Mouse (Mus musculus): Measurements from ENCODE around the gene Efcab6. TPM values are rescaled to one million over a fixed set of nuclear protein-coding genes. Genes with fewer than 3 reads are reported as not detected.

The Efcab6 gene
- polyA plus RNA-seq, 2 experiments = not detected

GRCm38 (mm10) chr15:83884291-83884690, 180.9 kb downstream of the Efcab6 start:
- Histone ChIP-seq H3K36me3 (replicated peaks; ENCODE audit: control insufficient read depth, insufficient read depth, low read depth) (no peaks in the 10 kb centered on the region), H3K27ac (no peak overlapping the region), H3K9me3 (ENCODE audit: control insufficient read depth, low read length) (no peaks in the 10 kb centered on the region), H3K4me2 (ENCODE audit: low read depth) (no peak overlapping the region), H3K27me3 (ENCODE audit: control insufficient read depth, insufficient read depth, low read length) (no peaks in the 10 kb centered on the region), H3K4me1 (replicated peaks; ENCODE audit: control insufficient read depth in 2 of 2, insufficient read depth in 2 of 2, low read length in 1 of 2) (no peaks in the 10 kb centered on the region), H3K9ac (replicated peaks) (no peak overlapping the region), H3K4me3 (ENCODE audit: insufficient read depth in 1 of 2, low read depth in 2 of 2, low read length in 2 of 2) (no peak overlapping the region)
- ATAC-seq (ENCODE audit: insufficient read depth) (no peak), DNase-seq (ENCODE audit: low read depth in 3 of 3, low spot score in 3 of 3) (no peak)
- TF ChIP-seq EP300 (IDR thresholded peaks at IDR 0.05; ENCODE audit: low read depth) (no peak), CTCF (IDR thresholded peaks at IDR 0.05; ENCODE audit: low read depth) (no peak)
- WGBS (ENCODE audit: insufficient replicate concordance) = 70% methylated on average over 9 of the region's 9 CpGs

GRCm38 (mm10) chr15:83883821-83884220, 181.4 kb downstream of the Efcab6 start:
- Histone ChIP-seq H3K4me3 (ENCODE audit: insufficient read depth in 1 of 2, low read depth in 2 of 2, low read length in 2 of 2) (no peak overlapping the region), H3K27me3 (ENCODE audit: control insufficient read depth, insufficient read depth, low read length) (no peaks in the 10 kb centered on the region), H3K9ac (replicated peaks) (no peak overlapping the region), H3K36me3 (replicated peaks; ENCODE audit: control insufficient read depth, insufficient read depth, low read depth) (no peaks in the 10 kb centered on the region), H3K9me3 (ENCODE audit: control insufficient read depth, low read length) (no peaks in the 10 kb centered on the region), H3K27ac (no peak overlapping the region), H3K4me2 (ENCODE audit: low read depth) (no peak overlapping the region), H3K4me1 (replicated peaks; ENCODE audit: control insufficient read depth in 2 of 2, insufficient read depth in 2 of 2, low read length in 1 of 2) (no peaks in the 10 kb centered on the region)
- WGBS (ENCODE audit: insufficient replicate concordance) = 62% methylated on average over 8 of the region's 8 CpGs
- no peak for TF ChIP-seq CTCF (IDR thresholded peaks at IDR 0.05; ENCODE audit: low read depth)
- no peak for TF ChIP-seq EP300 (IDR thresholded peaks at IDR 0.05; ENCODE audit: low read depth)
- ATAC-seq (ENCODE audit: insufficient read depth) = no peak
- no peak for DNase-seq (ENCODE audit: low read depth in 3 of 3, low spot score in 3 of 3)

- Histone ChIP-seq H3K27me3 (ENCODE audit: control insufficient read depth, insufficient read depth, low read length) (no peaks in the 10 kb centered on the region), H3K36me3 (replicated peaks; ENCODE audit: control insufficient read depth, insufficient read depth, low read depth) (no peaks in the 10 kb centered on the region), H3K9ac (replicated peaks) (no peak overlapping the region), H3K9me3 (ENCODE audit: control insufficient read depth, low read length) (no peaks in the 10 kb centered on the region), H3K27ac (no peak overlapping the region), H3K4me3 (ENCODE audit: insufficient read depth in 1 of 2, low read depth in 2 of 2, low read length in 2 of 2) (no peak overlapping the region), H3K4me1 (replicated peaks; ENCODE audit: control insufficient read depth in 2 of 2, insufficient read depth in 2 of 2, low read length in 1 of 2) (no peaks in the 10 kb centered on the region), H3K4me2 (ENCODE audit: low read depth) (no peak overlapping the region)
- DNase-seq (ENCODE audit: low read depth in 3 of 3, low spot score in 3 of 3) (no peak), ATAC-seq (ENCODE audit: insufficient read depth) (no peak)
- 22% methylated on average over 5 of the region's 5 CpGs for WGBS (ENCODE audit: insufficient replicate concordance)
- TF ChIP-seq EP300 (IDR thresholded peaks at IDR 0.05; ENCODE audit: low read depth) = no peak
- no peak for TF ChIP-seq CTCF (IDR thresholded peaks at IDR 0.05; ENCODE audit: low read depth)
These were observed 185.3 kb downstream of the Efcab6 start for GRCm38 (mm10) chr15:83879845-83880244.

GRCm38 (mm10) chr15:83877898-83878297, 187.3 kb downstream of the Efcab6 start:
- ATAC-seq (ENCODE audit: insufficient read depth) = no peak
- H3K27me3 ChIP-seq (ENCODE audit: control insufficient read depth, insufficient read depth, low read length) = no peaks in the 10 kb centered on the region
- no peak overlapping the region for H3K4me3 ChIP-seq (ENCODE audit: insufficient read depth in 1 of 2, low read depth in 2 of 2, low read length in 2 of 2)
- H3K4me1 ChIP-seq (replicated peaks; ENCODE audit: control insufficient read depth in 2 of 2, insufficient read depth in 2 of 2, low read length in 1 of 2) = no peaks in the 10 kb centered on the region
- WGBS (ENCODE audit: insufficient replicate concordance) = 63% methylated on average over 2 of the region's 2 CpGs
- no peaks in the 10 kb centered on the region for H3K9me3 ChIP-seq (ENCODE audit: control insufficient read depth, low read length)
- TF ChIP-seq CTCF (IDR thresholded peaks at IDR 0.05; ENCODE audit: low read depth) (no peak), EP300 (IDR thresholded peaks at IDR 0.05; ENCODE audit: low read depth) (no peak)
- H3K27ac ChIP-seq = no peak overlapping the region
- no peak overlapping the region for H3K9ac ChIP-seq (replicated peaks)
- no peaks in the 10 kb centered on the region for H3K36me3 ChIP-seq (replicated peaks; ENCODE audit: control insufficient read depth, insufficient read depth, low read depth)
- no peak for DNase-seq (ENCODE audit: low read depth in 3 of 3, low spot score in 3 of 3)
- no peak overlapping the region for H3K4me2 ChIP-seq (ENCODE audit: low read depth)

- DNase-seq (ENCODE audit: low read depth in 3 of 3, low spot score in 3 of 3) (no peak), ATAC-seq (ENCODE audit: insufficient read depth) (no peak)
- H3K27ac ChIP-seq = no peak overlapping the region
- H3K9ac ChIP-seq (replicated peaks) = no peak overlapping the region
- TF ChIP-seq EP300 (IDR thresholded peaks at IDR 0.05; ENCODE audit: low read depth) (no peak), CTCF (IDR thresholded peaks at IDR 0.05; ENCODE audit: low read depth) (no peak)
- H3K4me2 ChIP-seq (ENCODE audit: low read depth) = no peak overlapping the region
- no peaks in the 10 kb centered on the region for H3K36me3 ChIP-seq (replicated peaks; ENCODE audit: control insufficient read depth, insufficient read depth, low read depth)
- no peaks in the 10 kb centered on the region for H3K27me3 ChIP-seq (ENCODE audit: control insufficient read depth, insufficient read depth, low read length)
- no peak overlapping the region for H3K4me3 ChIP-seq (ENCODE audit: insufficient read depth in 1 of 2, low read depth in 2 of 2, low read length in 2 of 2)
- no peaks in the 10 kb centered on the region for H3K4me1 ChIP-seq (replicated peaks; ENCODE audit: control insufficient read depth in 2 of 2, insufficient read depth in 2 of 2, low read length in 1 of 2)
- no peaks in the 10 kb centered on the region for H3K9me3 ChIP-seq (ENCODE audit: control insufficient read depth, low read length)
- WGBS (ENCODE audit: insufficient replicate concordance) = 36% methylated on average over 11 of the region's 11 CpGs
These were observed 187.9 kb downstream of the Efcab6 start for GRCm38 (mm10) chr15:83877155-83877866.
